Mouse (Mus musculus): ENCODE results near the gene Ttc16. TPM values are rescaled to one million over a fixed set of nuclear protein-coding genes. Genes with fewer than 3 reads are reported as not detected.

The Ttc16 gene
- total RNA-seq, 4 experiments from 2014 or later, result 0.28 to 0.54 (median 0.45) TPM; not detected in 1

DNA sequence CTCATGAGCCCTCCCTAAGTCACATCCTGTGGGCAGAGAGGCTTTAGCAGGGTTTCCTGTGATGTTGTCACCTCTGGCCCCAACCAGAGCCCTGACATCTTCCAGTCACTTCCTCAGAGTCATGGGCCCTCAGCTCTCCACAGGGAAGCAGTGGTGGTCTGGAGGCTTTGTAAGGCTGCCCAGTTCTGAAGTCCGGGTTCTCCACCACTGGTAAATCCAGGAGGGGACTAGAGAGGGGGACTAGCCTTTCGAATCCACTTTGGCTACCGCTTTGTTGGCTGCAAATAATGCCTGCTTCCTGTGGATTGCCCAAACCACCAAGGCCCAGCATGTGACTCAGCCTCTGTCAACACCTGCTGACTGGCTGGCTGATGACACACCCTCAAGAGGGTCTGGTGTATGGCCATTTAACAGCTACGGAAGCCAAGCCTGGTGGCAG lies 60.4 kb downstream of the Ttc16 start:
- DNase-seq, result no peak

DNA sequence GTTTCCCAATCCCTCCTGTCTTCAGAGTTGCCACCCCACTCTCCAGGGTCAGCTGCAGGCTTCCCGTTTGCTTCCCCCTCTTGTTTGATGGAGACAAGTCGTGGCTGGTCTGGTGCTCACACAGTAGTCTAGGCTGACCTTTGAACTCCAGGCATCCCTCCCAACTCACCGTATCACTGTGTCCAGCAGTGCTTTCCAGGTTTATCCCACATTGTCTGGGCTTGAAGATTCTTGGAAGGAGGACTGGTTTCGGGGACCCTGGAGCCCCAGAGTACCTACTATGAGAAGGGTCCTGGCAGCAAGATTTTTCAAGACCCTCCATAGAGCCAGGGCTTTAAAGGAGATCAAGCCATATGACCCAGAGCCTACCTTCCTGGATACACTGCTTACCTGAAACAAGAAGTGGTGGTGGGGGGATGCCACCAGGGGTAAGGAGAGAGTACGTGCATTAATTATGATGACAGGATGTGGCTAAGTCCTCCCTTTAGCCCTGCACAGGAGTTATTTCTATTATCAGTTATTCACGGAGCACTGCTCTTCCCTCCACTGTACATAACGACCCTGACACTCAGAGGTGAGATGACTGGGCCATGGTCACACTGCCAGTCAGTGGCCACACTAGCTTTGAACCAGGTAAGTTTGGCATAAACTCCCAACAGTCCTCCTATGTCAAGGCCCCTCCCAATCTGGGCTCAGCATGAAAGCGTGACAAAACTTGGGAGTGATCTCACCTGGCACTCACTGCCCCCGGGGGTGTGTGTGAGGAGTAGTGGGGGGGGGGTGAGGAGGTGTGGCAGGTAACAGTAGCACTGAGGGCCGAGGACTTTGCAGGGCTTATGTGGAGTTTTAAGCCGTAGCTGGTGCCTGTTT lies 61.1 kb downstream of the Ttc16 start:
- DNase-seq, result no peak

DNA sequence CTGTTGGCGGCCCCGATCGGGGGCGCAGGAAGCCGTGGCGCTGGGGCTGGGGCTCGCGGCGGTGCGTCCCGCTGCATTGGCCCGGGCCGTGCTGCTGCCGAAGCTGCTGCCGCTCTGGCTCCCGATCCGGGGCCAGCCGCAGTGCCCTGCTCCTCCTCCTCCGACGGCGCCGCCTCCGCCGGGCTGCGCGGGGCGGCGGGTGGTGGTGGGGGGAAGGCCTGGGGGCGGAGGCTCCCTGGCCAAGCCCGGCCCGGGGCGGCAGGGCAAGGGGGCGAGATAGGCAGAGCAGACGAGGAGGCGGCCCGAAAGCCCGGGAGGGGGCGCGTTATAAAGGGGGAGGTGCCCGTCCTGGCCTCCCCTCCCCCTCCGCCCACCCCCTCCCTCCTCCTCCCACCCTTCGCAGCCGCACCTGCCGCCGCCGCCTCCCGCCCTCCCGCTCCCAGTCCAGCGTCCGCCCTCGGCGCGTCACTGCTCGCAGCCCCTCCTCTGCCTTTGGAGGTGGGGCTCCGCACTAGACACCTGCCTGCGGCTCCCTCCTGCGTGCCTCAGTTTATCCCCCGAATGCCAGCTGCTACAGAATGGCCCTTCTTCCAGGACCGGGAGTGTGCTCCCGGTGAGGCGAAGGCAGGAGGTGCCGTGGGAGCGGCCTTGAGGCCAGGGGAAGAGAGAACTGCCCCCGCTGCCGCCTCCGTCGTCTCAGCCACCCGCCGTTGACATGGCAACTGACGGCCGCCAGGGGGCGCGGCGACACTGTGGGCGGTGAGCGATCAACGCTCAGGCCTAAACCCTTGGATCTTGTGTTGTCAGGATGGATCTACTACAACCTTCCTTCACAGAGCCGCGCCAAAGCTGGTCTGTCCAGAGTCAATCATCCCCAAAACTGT lies 62.3 kb downstream of the Ttc16 start, which contains the start of gene Cdk9:
TSS of gene Cdk9 (minus strand) at position 143 of the 884 bp plus-strand sequence.
- DNase-seq, result peak; percentile 86

DNA sequence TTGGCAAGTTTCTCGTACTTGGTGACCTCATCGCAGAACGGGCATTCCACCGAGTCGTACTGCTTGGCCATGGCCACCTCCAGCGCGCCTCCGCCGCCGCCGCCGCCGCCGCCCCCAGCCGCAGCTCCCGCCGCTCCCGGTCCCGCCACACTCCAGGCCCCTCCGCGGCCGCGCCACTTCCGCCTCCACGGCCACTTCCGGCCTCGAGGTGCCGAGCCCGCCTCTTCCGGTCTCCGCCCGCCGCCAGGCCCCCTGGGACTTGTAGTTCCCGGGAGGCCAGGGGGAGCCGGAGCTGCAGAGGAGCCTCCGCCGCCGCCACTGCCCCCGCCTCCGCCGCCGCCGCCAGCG lies 62.9 kb downstream of the Ttc16 start:
- DNase-seq, result peak; percentile 90

DNA sequence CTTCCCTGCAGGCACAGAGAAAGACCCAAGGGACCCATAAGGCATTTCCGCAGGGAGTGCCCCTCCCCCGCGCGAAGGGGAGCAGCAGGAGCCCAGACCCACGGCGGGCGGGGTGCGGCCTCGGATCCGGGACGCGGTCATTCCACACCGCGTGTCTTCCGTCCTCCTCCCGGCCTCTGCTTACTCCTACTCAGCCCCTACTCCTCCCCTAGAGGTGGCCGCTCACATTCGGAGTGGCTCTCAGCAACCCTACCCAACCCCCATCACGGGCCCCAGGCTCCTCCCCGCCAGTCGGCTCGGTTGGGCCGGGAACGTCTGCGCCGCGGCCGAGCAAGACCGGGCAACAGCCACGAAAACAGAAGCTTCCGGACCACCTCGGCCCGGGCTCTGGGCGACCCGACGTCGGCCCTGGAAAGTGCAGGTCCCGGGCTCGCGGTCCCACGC lies 63.3 kb downstream of the Ttc16 start:
- DNase-seq, result peak; percentile 72

DNA sequence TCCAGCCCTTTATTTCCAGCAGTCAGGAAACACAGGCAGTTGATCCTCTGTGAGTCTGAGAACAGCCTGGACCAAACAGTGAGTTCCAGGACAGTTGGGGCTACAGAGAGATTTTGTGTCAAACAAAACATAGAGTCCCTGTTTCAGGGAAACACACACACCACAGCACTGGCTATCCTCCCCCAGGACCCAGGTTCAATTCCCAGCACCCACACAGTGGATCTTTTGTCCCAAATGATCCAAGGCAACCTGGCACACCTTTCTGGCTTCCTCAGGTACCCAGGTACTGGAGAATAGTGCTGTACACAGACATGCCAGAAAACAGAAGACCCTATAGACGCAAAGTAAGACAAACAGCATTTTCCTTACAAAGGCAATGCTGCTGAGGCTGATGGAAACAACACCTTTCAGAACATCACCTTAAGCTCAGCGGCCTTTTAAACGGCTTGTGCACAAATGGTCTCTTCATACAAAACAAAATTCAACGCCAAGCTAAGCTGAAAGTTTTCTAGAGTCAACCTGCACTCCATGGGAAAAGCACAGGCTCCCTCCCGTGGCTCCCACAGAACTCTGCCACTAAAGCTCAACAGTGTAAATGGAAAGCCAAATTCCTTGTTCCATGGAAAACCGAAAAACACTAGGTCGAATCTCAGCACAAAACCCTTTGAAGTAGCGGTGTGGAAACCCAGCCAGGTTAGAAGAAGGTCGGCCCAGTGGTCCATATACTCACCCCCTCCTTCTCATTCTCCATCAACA lies 64.0 kb downstream of the Ttc16 start:
- no peak for DNase-seq

DNA sequence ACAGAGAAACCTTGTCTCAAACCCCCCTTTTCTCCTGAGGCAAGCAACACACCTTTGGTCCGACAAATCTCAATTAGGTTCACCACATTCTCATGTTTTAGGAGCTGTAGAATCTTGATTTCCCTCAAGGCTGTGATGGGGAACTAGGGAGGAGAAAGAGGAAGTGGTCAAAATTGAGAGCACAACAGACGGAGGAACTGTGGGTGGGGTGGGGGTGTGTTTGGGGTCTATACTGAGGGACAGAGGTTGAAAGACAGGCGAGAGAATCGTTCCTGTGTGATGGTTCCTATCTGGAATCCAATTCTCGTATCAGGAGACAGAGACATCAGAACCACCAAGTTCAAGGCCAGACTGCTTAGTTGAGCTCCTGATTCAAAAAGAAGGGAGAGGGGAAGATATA lies 65.0 kb downstream of the Ttc16 start:
- DNase-seq, result no peak

DNA sequence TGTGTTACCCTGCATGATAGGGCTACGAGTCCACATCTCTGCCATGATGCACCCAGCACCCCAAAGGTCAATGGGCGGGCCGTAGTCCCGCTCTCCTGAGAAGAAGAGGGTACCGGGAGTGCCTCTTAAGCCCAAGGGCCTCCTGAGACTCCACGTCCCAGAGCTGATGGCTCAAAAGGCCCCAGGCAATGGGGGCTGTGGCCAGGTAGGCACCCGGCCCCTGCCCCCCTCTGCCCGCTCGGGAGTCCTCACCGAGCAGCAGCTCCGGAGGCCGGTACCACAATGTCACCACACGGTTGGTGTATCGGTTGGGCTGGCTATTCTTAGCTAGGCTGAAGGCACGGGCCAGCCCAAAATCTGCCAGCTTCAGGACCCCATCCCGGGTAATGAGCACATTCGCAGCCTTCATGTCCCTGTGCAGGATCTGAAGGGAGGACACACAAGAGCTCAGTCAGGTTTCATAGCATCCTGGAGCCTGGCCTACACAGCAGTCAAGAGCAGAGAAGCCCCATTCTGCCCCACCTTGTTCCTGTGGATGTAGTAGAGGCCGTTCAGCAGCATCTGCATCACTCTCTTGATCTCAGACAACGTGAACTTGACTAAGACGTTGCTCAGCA lies 65.8 kb downstream of the Ttc16 start:
- no peak for DNase-seq

DNA sequence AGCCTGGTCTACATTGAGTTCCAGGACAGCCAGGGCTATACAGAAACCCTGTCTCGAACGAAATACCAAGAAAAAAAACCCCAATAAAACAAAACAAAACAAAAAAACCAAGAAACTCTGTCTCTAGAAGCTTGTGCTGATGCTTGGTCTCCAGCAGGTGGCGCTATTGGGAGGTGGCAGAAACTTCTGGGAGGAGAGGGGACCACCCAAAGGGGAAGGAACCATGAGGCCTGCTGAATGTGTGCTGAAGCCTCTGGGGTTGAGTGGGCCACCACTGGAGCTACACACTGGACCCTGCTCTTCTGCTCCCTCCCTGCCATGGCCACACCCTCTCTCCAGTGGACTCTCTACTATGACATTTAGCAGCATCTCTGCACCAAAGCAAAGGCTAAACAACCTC lies 66.8 kb downstream of the Ttc16 start:
- DNase-seq, result no peak

Small RNAs within 50 kb of the gene (microRNA-seq; reads per million reads assigned to microRNA genes)
- 0 to 0.18 reads per million in 2 experiments for gene Mir2861
- gene Mir3960, result 0 reads per million in 2 experiments

Other genes with a start within 250 kb of the Ttc16 start
- 10 to 100 TPM; 39.5 to 50.2 (median 47.2) TPM for gene Fam102a, start 240.3 kb downstream of the Ttc16 start, total RNA-seq (2022)
- gene Dpm2, start 204.8 kb downstream of the Ttc16 start, total RNA-seq (2022), result 10 to 100 TPM; 57.1 to 68.1 (median 62.4) TPM
- gene Pip5kl1, start 200.8 kb downstream of the Ttc16 start, total RNA-seq (2022), result under 1 TPM in 1 of 4 experiments, not detected in 3; 0.46 TPM
- not detected for gene 9430097D07Rik, start 199.9 kb downstream of the Ttc16 start, total RNA-seq (2022)
- gene St6galnac4, start 188.5 kb downstream of the Ttc16 start, total RNA-seq (2022), result 10 to 100 TPM in 3 of 4 experiments, 1 to 10 TPM in 1; 8.5 to 18.9 (median 13.8) TPM
- gene St6galnac6, start 175.9 kb downstream of the Ttc16 start, total RNA-seq (2022), result 10 to 100 TPM; 42.7 to 61.4 (median 51.8) TPM
- 10 to 100 TPM; 24.1 to 57.3 (median 40.1) TPM for gene Ak1, start 153.9 kb downstream of the Ttc16 start, total RNA-seq (2022)
- gene Eng, start 129.0 kb downstream of the Ttc16 start, total RNA-seq (2022), result 100 to 1,000 TPM in 3 of 4 experiments, 10 to 100 TPM in 1; 96.0 to 134 (median 120) TPM
- gene Fpgs, start 71.5 kb downstream of the Ttc16 start, total RNA-seq (2022), result 10 to 100 TPM; 10.8 to 22.2 (median 18.7) TPM
- gene Cdk9, start 62.6 kb downstream of the Ttc16 start, total RNA-seq (2022), result 100 to 1,000 TPM in 1 of 4 experiments, 10 to 100 TPM in 3; 80.8 to 110 (median 92.1) TPM
- gene Sh2d3c, start 54.6 kb downstream of the Ttc16 start, total RNA-seq (2022), result 10 to 100 TPM; 12.4 to 23.9 (median 18.0) TPM
- not detected for gene 6330409D20Rik, start 34.6 kb downstream of the Ttc16 start, total RNA-seq (2022)
- gene Tor2a, start 18.4 kb downstream of the Ttc16 start, total RNA-seq (2022), result 10 to 100 TPM; 22.6 to 31.1 (median 28.5) TPM
- 10 to 100 TPM in 2 of 4 experiments, 1 to 10 TPM in 2; 5.4 to 17.8 (median 10.2) TPM for gene Ptrh1, start 153 bp upstream of the Ttc16 start, total RNA-seq (2022)
- not detected for gene Cfap157, start 8.8 kb upstream of the Ttc16 start, total RNA-seq (2022)
- 10 to 100 TPM; 23.8 to 50.5 (median 37.5) TPM for gene Stxbp1, start 71.6 kb upstream of the Ttc16 start, total RNA-seq (2022)
- 10 to 100 TPM; 18.7 to 35.3 (median 29.3) TPM for gene Fam129b, start 100.5 kb upstream of the Ttc16 start, total RNA-seq (2022)
- gene Rpl12, start 185.9 kb upstream of the Ttc16 start, total RNA-seq (2022), result 100 to 1,000 TPM; 137 to 206 (median 196) TPM
- gene Lrsam1, start 186.0 kb upstream of the Ttc16 start, total RNA-seq (2022), result 10 to 100 TPM; 23.3 to 38.9 (median 28.5) TPM
- gene Slc2a8, start 206.4 kb upstream of the Ttc16 start, total RNA-seq (2022), result 10 to 100 TPM; 19.8 to 28.5 (median 24.4) TPM